Mouse (Mus musculus): ENCODE results near the gene Fbxl5. TPM values are rescaled to one million over a fixed set of nuclear protein-coding genes. Genes with fewer than 3 reads are reported as not detected.

The Fbxl5 gene
- polyA plus RNA-seq (2012; rRNA removed) = 9.0 and 11.4 TPM in 2 replicates

GRCm38 (mm10) chr5:43821538-43821937 is at the start of gene Fbxl5:
Gene Fbxl5, minus strand, starts transcription at chr5:43821638.

GRCm38 (mm10) chr5:43868253-43868652 is 46.8 kb upstream of the Fbxl5 start, which contains the start of gene Cd38:
Gene Cd38, plus strand, starts transcription at chr5:43868553.

GRCm38 (mm10) chr5:43818695-43819094 is 2.7 kb downstream of the Fbxl5 start, which contains the start of gene Bst1:
Gene Bst1, plus strand, starts transcription at chr5:43818885.

Other genes with a start within 250 kb of the Fbxl5 start
- 1.5 and 1.6 TPM in 2 replicates for gene Cc2d2a, start 159.3 kb downstream of the Fbxl5 start, polyA plus RNA-seq (2012; rRNA removed)
- gene Bst1, start 2.8 kb downstream of the Fbxl5 start, polyA plus RNA-seq (2012; rRNA removed) = 0.15 and 0.17 TPM in 2 replicates
- gene Cd38, start 46.9 kb upstream of the Fbxl5 start, polyA plus RNA-seq (2012; rRNA removed) = 5.1 and 6.1 TPM in 2 replicates
- gene Gm7879, start 91.5 kb upstream of the Fbxl5 start, polyA plus RNA-seq (2012; rRNA removed) = 0.35 and 0.61 TPM in 2 replicates
- gene Fgfbp1, start 160.1 kb upstream of the Fbxl5 start, polyA plus RNA-seq (2012; rRNA removed) = 0.09 and 0.11 TPM in 2 replicates